Mouse (Mus musculus): Measurements from ENCODE around the gene Slc25a47. TPM values are rescaled to one million over a fixed set of nuclear protein-coding genes. Genes with fewer than 3 reads are reported as not detected.
A peak's percentile ranks its signal among the peaks of the same experiment; 100 is the strongest.

The Slc25a47 gene
- polyA plus RNA-seq, 1 experiment: 3.2 TPM

DNA sequence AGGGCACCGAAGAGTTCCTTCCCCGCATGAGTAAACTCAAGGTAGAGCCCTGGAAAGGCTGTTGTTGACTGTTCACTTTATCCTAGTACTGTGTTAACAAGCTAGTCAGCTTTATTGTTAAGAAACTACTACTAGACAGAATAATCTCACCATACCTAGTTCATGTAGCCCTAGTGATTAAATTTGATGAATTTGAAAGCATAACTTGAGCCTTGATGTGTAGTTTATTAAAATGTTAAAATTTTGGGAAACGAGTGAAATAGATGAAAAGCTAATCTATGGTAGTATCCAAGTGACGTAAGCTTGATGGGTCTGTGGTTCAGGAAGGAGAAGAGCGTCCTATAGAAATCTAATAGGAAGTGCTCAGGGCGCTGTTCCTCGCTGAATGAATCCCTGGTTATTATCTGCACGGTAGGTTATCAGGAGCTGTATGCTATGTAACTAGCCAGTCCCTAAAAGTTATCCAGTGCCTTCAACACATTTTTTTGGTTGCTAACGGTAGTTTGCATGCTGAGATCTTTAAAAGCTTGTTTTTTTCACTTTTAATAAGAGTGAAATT is 40.8 kb upstream of the Slc25a47 start:
- no peaks in the 10 kb centered on the region for H3K36me3 ChIP-seq (ENCODE audit: control insufficient read depth, insufficient read depth, low read length)
- H3K27ac ChIP-seq (ENCODE audit: insufficient read depth, low read length): peak overlapping the region; percentile 95; the same call in 1 of the 2 replicates
- H3K27me3 ChIP-seq (ENCODE audit: control insufficient read depth, insufficient read depth, low read length): no peaks in the 10 kb centered on the region
- peak overlapping the region; percentile 46 for H3K4me3 ChIP-seq (ENCODE audit: extremely low read depth, insufficient read depth, insufficient read length)
- TF ChIP-seq CTCF (IDR thresholded peaks at IDR 0.05; ENCODE audit: extremely low read depth, insufficient read depth, insufficient read length, insufficient replicate concordance): no peak
- no peak for TF ChIP-seq POLR2A (IDR thresholded peaks at IDR 0.05; ENCODE audit: low read depth, low read length)
- DNase-seq (ENCODE audit: low read depth in 1 of 2, low spot score in 2 of 2): no peak
- WGBS: 8% methylated on average over 9 of the region's 9 CpGs
- peaks cover 5% of the 10 kb centered on the region; the same call in 1 of the 2 replicates for H3K4me1 ChIP-seq (ENCODE audit: control insufficient read depth, insufficient read depth, insufficient read length)

DNA sequence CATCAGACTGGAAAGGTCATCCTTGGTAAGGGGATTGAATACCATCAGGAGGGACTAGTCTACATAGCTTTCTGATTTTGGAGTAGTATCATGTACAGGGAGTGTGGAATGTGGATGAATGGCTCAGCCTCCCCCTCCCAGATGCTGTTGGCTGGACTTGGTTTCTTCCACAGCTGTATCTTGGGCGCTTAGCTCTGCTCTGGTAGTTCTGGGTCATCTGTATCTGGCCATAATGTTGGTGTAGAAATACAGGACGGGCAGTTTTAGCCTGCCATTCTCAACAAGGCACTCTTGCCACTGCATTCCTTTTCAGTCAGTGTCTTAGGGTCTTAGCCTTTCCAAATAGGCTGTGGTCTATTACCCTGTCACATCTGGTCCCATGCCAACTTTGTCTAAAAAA is 34.2 kb upstream of the Slc25a47 start:
- Histone ChIP-seq H3K36me3 (ENCODE audit: control insufficient read depth, insufficient read depth, low read length) (peaks cover 2% of the 10 kb centered on the region; the same call in 1 of the 2 replicates), H3K4me1 (ENCODE audit: control insufficient read depth, insufficient read depth, insufficient read length) (peaks cover 12% of the 10 kb centered on the region)
- WGBS: 82% methylated on average over 2 of the region's 2 CpGs

GRCm38 (mm10) chr12:108804388-108804787 is 31.5 kb upstream of the Slc25a47 start:
- no peak overlapping the region for H3K27ac ChIP-seq (ENCODE audit: insufficient read depth, low read length)
- H3K4me1 ChIP-seq (ENCODE audit: control insufficient read depth, insufficient read depth, insufficient read length): peaks cover 8% of the 10 kb centered on the region
- no peak overlapping the region for H3K4me3 ChIP-seq (ENCODE audit: extremely low read depth, insufficient read depth, insufficient read length)
- H3K36me3 ChIP-seq (ENCODE audit: control insufficient read depth, insufficient read depth, low read length): peaks cover 6% of the 10 kb centered on the region; the same call in 1 of the 2 replicates
- WGBS: 78% methylated on average over 2 of the region's 2 CpGs
- no peak for TF ChIP-seq CTCF (IDR thresholded peaks at IDR 0.05; ENCODE audit: extremely low read depth, insufficient read depth, insufficient read length, insufficient replicate concordance)
- no peaks in the 10 kb centered on the region for H3K27me3 ChIP-seq (ENCODE audit: control insufficient read depth, insufficient read depth, low read length)
- DNase-seq (ENCODE audit: low read depth in 1 of 2, low spot score in 2 of 2): no peak

More for the DNA sequence above, 34.2 kb upstream of the Slc25a47 start:
- Histone ChIP-seq H3K27ac (ENCODE audit: insufficient read depth, low read length) (no peak overlapping the region), H3K27me3 (ENCODE audit: control insufficient read depth, insufficient read depth, low read length) (no peaks in the 10 kb centered on the region), H3K4me3 (ENCODE audit: extremely low read depth, insufficient read depth, insufficient read length) (no peak overlapping the region)
- DNase-seq (ENCODE audit: low read depth in 1 of 2, low spot score in 2 of 2): no peak
- TF ChIP-seq POLR2A (IDR thresholded peaks at IDR 0.05; ENCODE audit: low read depth, low read length): no peak
- no peak for TF ChIP-seq CTCF (IDR thresholded peaks at IDR 0.05; ENCODE audit: extremely low read depth, insufficient read depth, insufficient read length, insufficient replicate concordance)

DNA sequence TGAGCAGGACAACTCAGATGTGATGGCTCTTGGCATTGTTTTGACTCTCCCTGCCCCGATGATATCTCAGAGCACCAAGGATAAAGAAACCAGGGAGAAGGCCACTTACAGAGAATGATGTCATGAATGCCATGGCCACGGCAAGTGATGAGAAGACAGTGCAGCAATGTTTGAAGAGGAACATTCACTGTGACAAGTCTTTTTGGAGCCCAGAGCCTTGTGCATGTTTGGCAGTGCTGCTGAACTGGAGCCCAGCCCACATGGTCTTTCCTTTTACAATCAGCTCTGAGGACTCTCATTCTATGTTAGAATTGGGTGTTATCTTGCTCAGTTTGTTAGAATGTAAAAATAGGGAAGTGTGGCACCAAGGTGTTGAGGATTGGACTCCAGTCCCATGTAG is 27.4 kb upstream of the Slc25a47 start:
- Histone ChIP-seq H3K27me3 (ENCODE audit: control insufficient read depth, insufficient read depth, low read length) (no peaks in the 10 kb centered on the region), H3K27ac (ENCODE audit: insufficient read depth, low read length) (no peak overlapping the region), H3K36me3 (ENCODE audit: control insufficient read depth, insufficient read depth, low read length) (peaks cover 6% of the 10 kb centered on the region; the same call in 1 of the 2 replicates), H3K4me1 (ENCODE audit: control insufficient read depth, insufficient read depth, insufficient read length) (peaks cover 3% of the 10 kb centered on the region), H3K4me3 (ENCODE audit: extremely low read depth, insufficient read depth, insufficient read length) (no peak overlapping the region)
- 79% methylated on average over 2 of the region's 2 CpGs for WGBS
- TF ChIP-seq CTCF (IDR thresholded peaks at IDR 0.05; ENCODE audit: extremely low read depth, insufficient read depth, insufficient read length, insufficient replicate concordance) (no peak), POLR2A (IDR thresholded peaks at IDR 0.05; ENCODE audit: low read depth, low read length) (no peak)
- no peak for DNase-seq (ENCODE audit: low read depth in 1 of 2, low spot score in 2 of 2)

- TF ChIP-seq POLR2A (IDR thresholded peaks at IDR 0.05; ENCODE audit: low read depth, low read length) (no peak), CTCF (IDR thresholded peaks at IDR 0.05; ENCODE audit: extremely low read depth, insufficient read depth, insufficient read length, insufficient replicate concordance) (no peak)
- 67% methylated on average over 1 of the region's 1 CpGs for WGBS
- Histone ChIP-seq H3K4me3 (ENCODE audit: extremely low read depth, insufficient read depth, insufficient read length) (no peak overlapping the region), H3K36me3 (ENCODE audit: control insufficient read depth, insufficient read depth, low read length) (peaks cover 11% of the 10 kb centered on the region), H3K27me3 (ENCODE audit: control insufficient read depth, insufficient read depth, low read length) (no peaks in the 10 kb centered on the region), H3K4me1 (ENCODE audit: control insufficient read depth, insufficient read depth, insufficient read length) (no peaks in the 10 kb centered on the region; the same call in 1 of the 2 replicates), H3K27ac (ENCODE audit: insufficient read depth, low read length) (no peak overlapping the region)
- DNase-seq (ENCODE audit: low read depth in 1 of 2, low spot score in 2 of 2): no peak
Measured at GRCm38 (mm10) chr12:108809771-108810170, 26.1 kb upstream of the Slc25a47 start.

GRCm38 (mm10) chr12:108810309-108810708 is 25.5 kb upstream of the Slc25a47 start:
- 81% methylated on average over 7 of the region's 7 CpGs for WGBS
- Histone ChIP-seq H3K27ac (ENCODE audit: insufficient read depth, low read length) (no peak overlapping the region), H3K4me1 (ENCODE audit: control insufficient read depth, insufficient read depth, insufficient read length) (no peaks in the 10 kb centered on the region; the same call in 1 of the 2 replicates), H3K4me3 (ENCODE audit: extremely low read depth, insufficient read depth, insufficient read length) (no peak overlapping the region), H3K36me3 (ENCODE audit: control insufficient read depth, insufficient read depth, low read length) (peaks cover 12% of the 10 kb centered on the region), H3K27me3 (ENCODE audit: control insufficient read depth, insufficient read depth, low read length) (no peaks in the 10 kb centered on the region)
- no peak for TF ChIP-seq CTCF (IDR thresholded peaks at IDR 0.05; ENCODE audit: extremely low read depth, insufficient read depth, insufficient read length, insufficient replicate concordance)
- TF ChIP-seq POLR2A (IDR thresholded peaks at IDR 0.05; ENCODE audit: low read depth, low read length): no peak
- no peak for DNase-seq (ENCODE audit: low read depth in 1 of 2, low spot score in 2 of 2)

GRCm38 (mm10) chr12:108811133-108811532 is 24.7 kb upstream of the Slc25a47 start:
- TF ChIP-seq POLR2A (IDR thresholded peaks at IDR 0.05; ENCODE audit: low read depth, low read length) (no peak), CTCF (IDR thresholded peaks at IDR 0.05; ENCODE audit: extremely low read depth, insufficient read depth, insufficient read length, insufficient replicate concordance) (peak; percentile 34; the same call in 1 of the 2 replicates)
- H3K4me1 ChIP-seq (ENCODE audit: control insufficient read depth, insufficient read depth, insufficient read length): no peaks in the 10 kb centered on the region; the same call in 1 of the 2 replicates
- peaks cover 14% of the 10 kb centered on the region for H3K36me3 ChIP-seq (ENCODE audit: control insufficient read depth, insufficient read depth, low read length)
- H3K27ac ChIP-seq (ENCODE audit: insufficient read depth, low read length): no peak overlapping the region
- WGBS: 14% methylated on average over 2 of the region's 2 CpGs
- no peak overlapping the region for H3K4me3 ChIP-seq (ENCODE audit: extremely low read depth, insufficient read depth, insufficient read length)
- H3K27me3 ChIP-seq (ENCODE audit: control insufficient read depth, insufficient read depth, low read length): no peaks in the 10 kb centered on the region
- peak in 1 of 2 experiments; percentile 20 for DNase-seq (ENCODE audit: low read depth in 1 of 2, low spot score in 2 of 2)
